Mouse (Mus musculus) lung, adult 2 months (tissue): ENCODE measurements around the gene Samd4.

Source experiments
- CTCF ChIP-seq: fragments of 200-500 bp; IDR thresholded peaks from 2 replicates; pipeline ENCODE4 v1.5.1; 2011; ENCODE audit warnings: mild to moderate bottlenecking, low read length, control low read depth; ENCODE audit not compliant: insufficient read depth
- POLR2A ChIP-seq: fragments of 200-500 bp; IDR thresholded peaks from 2 replicates; pipeline ENCODE4 v1.6.1; 2011; ENCODE audit warnings: low read depth, mild to moderate bottlenecking, control low read depth, low read length, borderline replicate concordance; ENCODE audit errors: extremely low read depth

GRCm38 (mm10) chr14:46889096-46889495 is 6.4 kb downstream of the Samd4 start:
- TF ChIP-seq CTCF (no peak), POLR2A (no peak)
